Mouse (Mus musculus) retina, adult 2 months (tissue): ENCODE data around the gene Sorbs1.
A peak's percentile ranks its signal among the peaks of the same experiment; 100 is the strongest.

Experiments
- DNase-seq: peaks from one replicate; pipeline ENCODE4 v3.0.0-alpha.2; 2012; ENCODE audit warnings: low read depth, low spot score

Sorbs1 gene

GRCm38 (mm10) chr19:40409500-40410035, 104.0 kb downstream of the Sorbs1 start:
- DNase-seq, result no peak

GRCm38 (mm10) chr19:40407186-40407585, 106.4 kb downstream of the Sorbs1 start:
- no peak for DNase-seq

GRCm38 (mm10) chr19:40406661-40407060, 106.9 kb downstream of the Sorbs1 start:
- DNase-seq, result no peak

- no peak for DNase-seq
Measured at GRCm38 (mm10) chr19:40405808-40406207, 107.8 kb downstream of the Sorbs1 start.

GRCm38 (mm10) chr19:40404582-40404981, 109.0 kb downstream of the Sorbs1 start:
- DNase-seq, result no peak

GRCm38 (mm10) chr19:40403999-40404398, 109.6 kb downstream of the Sorbs1 start:
- no peak for DNase-seq

GRCm38 (mm10) chr19:40402155-40402963, 111.2 kb downstream of the Sorbs1 start:
- DNase-seq, result no peak

- DNase-seq, result no peak
Measured at GRCm38 (mm10) chr19:40401213-40401612, 112.4 kb downstream of the Sorbs1 start.

GRCm38 (mm10) chr19:40400426-40401030, 113.1 kb downstream of the Sorbs1 start:
- DNase-seq, result no peak

- DNase-seq, result no peak
Measured at GRCm38 (mm10) chr19:40395757-40396661, 117.6 kb downstream of the Sorbs1 start.

- DNase-seq, result no peak
Measured at GRCm38 (mm10) chr19:40395321-40395695, 118.3 kb downstream of the Sorbs1 start.

- DNase-seq, result no peak
Measured at GRCm38 (mm10) chr19:40394555-40395320, 118.8 kb downstream of the Sorbs1 start.

GRCm38 (mm10) chr19:40392795-40393392, 120.7 kb downstream of the Sorbs1 start:
- DNase-seq, result no peak

- peak; percentile 71 for DNase-seq
Measured at GRCm38 (mm10) chr19:40391469-40391868, 122.1 kb downstream of the Sorbs1 start.

GRCm38 (mm10) chr19:40386916-40387315, 126.7 kb downstream of the Sorbs1 start:
- no peak for DNase-seq

GRCm38 (mm10) chr19:40385334-40385733, 128.2 kb downstream of the Sorbs1 start:
- DNase-seq, result no peak

- DNase-seq, result no peak
Measured at GRCm38 (mm10) chr19:40383931-40384330, 129.6 kb downstream of the Sorbs1 start.

GRCm38 (mm10) chr19:40380656-40381055, 132.9 kb downstream of the Sorbs1 start:
- DNase-seq, result no peak

GRCm38 (mm10) chr19:40380005-40380404, 133.6 kb downstream of the Sorbs1 start:
- no peak for DNase-seq

- DNase-seq, result no peak
Measured at GRCm38 (mm10) chr19:40379081-40379480, 134.5 kb downstream of the Sorbs1 start.

GRCm38 (mm10) chr19:40377632-40378031, 135.9 kb downstream of the Sorbs1 start:
- no peak for DNase-seq
